Mouse (Mus musculus) adrenal gland, adult (tissue): ENCODE data around the gene Gm14403.
"Not testable (repeated sequence)": the region's sequence is repeated elsewhere in the genome, so short reads cannot be mapped to it uniquely, and the experiment has no call there.

Source experiments
- DNase-seq, 2 experiments: peaks; one replicate each; pipeline ENCODE4 v3.0.0; 2022 to 2023; ENCODE audit warnings: low spot score in 1 of 2; ENCODE audit not compliant: inconsistent age in 2 of 2

The Gm14403 gene

GRCm38 (mm10) chr2:177498067-177498466 lies at the start of gene Gm14403:
TSS of gene Gm14403 (plus strand) at chr2:177498215.
- peak; percentile 59 to 91 for DNase-seq

GRCm38 (mm10) chr2:177464676-177465075 lies 33.3 kb upstream of the Gm14403 start, which contains the start of gene Zfp970:
TSS of gene Zfp970 (plus strand) at chr2:177464733.
- peak; percentile 56 to 93 for DNase-seq

- DNase-seq, result not testable (repeated sequence)
Measured at GRCm38 (mm10) chr2:177468222-177468621, 29.8 kb upstream of the Gm14403 start.

GRCm38 (mm10) chr2:177472261-177472660 lies 25.8 kb upstream of the Gm14403 start:
- DNase-seq, result peak; percentile 17 to 49

GRCm38 (mm10) chr2:177481971-177482370 lies 16.0 kb upstream of the Gm14403 start:
- not testable (repeated sequence) for DNase-seq

GRCm38 (mm10) chr2:177483238-177483948 lies 14.6 kb upstream of the Gm14403 start:
- DNase-seq, result peak in 1 of 2 experiments; percentile 30

GRCm38 (mm10) chr2:177499182-177499581 lies 1.2 kb downstream of the Gm14403 start:
- peak in 1 of 2 experiments; percentile 69 for DNase-seq

GRCm38 (mm10) chr2:177505211-177505719 lies 7.2 kb downstream of the Gm14403 start:
- DNase-seq, result not testable (repeated sequence)

GRCm38 (mm10) chr2:177511381-177511780 lies 13.4 kb downstream of the Gm14403 start:
- not testable (repeated sequence) for DNase-seq

- DNase-seq, result not testable (repeated sequence)
Measured at GRCm38 (mm10) chr2:177511972-177512371, 14.0 kb downstream of the Gm14403 start.

- not testable (repeated sequence) for DNase-seq
Measured at GRCm38 (mm10) chr2:177513991-177514479, 16.0 kb downstream of the Gm14403 start.

GRCm38 (mm10) chr2:177517746-177518145 lies 19.7 kb downstream of the Gm14403 start:
- not testable (repeated sequence) for DNase-seq

GRCm38 (mm10) chr2:177518354-177518753 lies 20.3 kb downstream of the Gm14403 start:
- DNase-seq, result not testable (repeated sequence)

GRCm38 (mm10) chr2:177518960-177519359 lies 20.9 kb downstream of the Gm14403 start:
- DNase-seq, result not testable (repeated sequence)

- DNase-seq, result peak in 1 of 2 experiments; percentile 21
Measured at GRCm38 (mm10) chr2:177520035-177520434, 22.0 kb downstream of the Gm14403 start.

GRCm38 (mm10) chr2:177523061-177523460 lies 25.0 kb downstream of the Gm14403 start:
- peak in 1 of 2 experiments; percentile 18 for DNase-seq

- DNase-seq, result peak in 1 of 2 experiments; percentile 18
Measured at GRCm38 (mm10) chr2:177523674-177524073, 25.7 kb downstream of the Gm14403 start.

- DNase-seq, result peak in 1 of 2 experiments; percentile 21
Measured at GRCm38 (mm10) chr2:177524171-177524570, 26.2 kb downstream of the Gm14403 start.

GRCm38 (mm10) chr2:177535876-177536275 lies 37.9 kb downstream of the Gm14403 start:
- peak in 1 of 2 experiments; percentile 39 for DNase-seq

GRCm38 (mm10) chr2:177537141-177537540 lies 39.1 kb downstream of the Gm14403 start:
- DNase-seq, result peak in 1 of 2 experiments; percentile 55

GRCm38 (mm10) chr2:177537717-177538116 lies 39.7 kb downstream of the Gm14403 start:
- not testable (repeated sequence) for DNase-seq

GRCm38 (mm10) chr2:177555261-177555660 lies 57.2 kb downstream of the Gm14403 start:
- peak in 1 of 2 experiments; percentile 58 for DNase-seq
